19 mouse cellular contexts compared by ENCODE assay signal in genomic region chr2:121799051-121799450, GRCm38 (mm10). TPM values are rescaled to one million over a fixed set of nuclear protein-coding genes. Genes with fewer than 3 reads are reported as not detected.
DNase-seq lines count a peak whose midpoint lies in the region; ATAC-seq and TF ChIP-seq lines count a peak whose summit lies in the region.
"Had no signal": no experiment of that assay in that cellular context is flagged by ENCODE, and none has a peak within 500 bp of the region (broad histone marks: within the 10 kb centered on the region; RNA-seq: fewer than 3 reads in every experiment).

No protein-coding gene starts in this region.

- peak overlapping the region; percentile 74 for H3K27ac ChIP-seq in layer of hippocampus, adult 2 months
- no peak overlapping the region for H3K27ac ChIP-seq in midbrain, embryonic 11.5 days (ENCODE audit: low read depth, low read length)
- H3K27ac ChIP-seq in midbrain, embryonic 15.5 days, result no peak overlapping the region
- H3K27ac ChIP-seq: embryonic facial prominence, embryonic 13.5 days; forebrain, embryonic 12.5 days; heart, embryonic 13.5 days; hindbrain, embryonic 15.5 days had no signal

- TF ChIP-seq POLR2A in brain, embryonic 14.5 days (IDR thresholded peaks at IDR 0.05; ENCODE audit: borderline replicate concordance, extremely low read depth, insufficient read depth, insufficient read length, poor library complexity, severe bottlenecking), result no peak

- peaks cover 4% of the 10 kb centered on the region; the same call in 1 of the 2 replicates for H3K4me1 ChIP-seq in midbrain, embryonic 11.5 days (ENCODE audit: control insufficient read depth, insufficient read depth, low read length)
- peaks cover 8% of the 10 kb centered on the region; the same call in 1 of the 2 replicates for H3K4me1 ChIP-seq in midbrain, embryonic 15.5 days
- H3K4me1 ChIP-seq: embryonic facial prominence, embryonic 13.5 days; heart, embryonic 13.5 days had no signal

- no peak for DNase-seq in layer of hippocampus, adult 2 months (ENCODE audit: low spot score in 2 of 2)
- DNase-seq in layer of hippocampus, postnatal 10 days (ENCODE audit: low spot score in 2 of 2), result no peak
- peak; percentile 23 for DNase-seq in midbrain, embryonic 11.5 days (ENCODE audit: low spot score, missing footprints)
- DNase-seq in brain, embryonic 14.5 days (ENCODE audit: low read depth), result peak; percentile 55
- no peak for DNase-seq in thymus, postnatal 14 days
- DNase-seq in cerebellum, adult 11-12 months, result no peak
- DNase-seq: adrenal gland, adult 2 months; adrenal gland, postnatal 25 days; cerebellum, adult 18-20 months; cerebellum, adult 9-11 months; cerebellum, postnatal 36 days; forebrain, postnatal 0 days; gastrocnemius, postnatal 14 days; heart, postnatal 36 days had no signal

- ATAC-seq in midbrain, embryonic 11.5 days (ENCODE audit: low FRiP score), result no peak
- ATAC-seq in midbrain, embryonic 15.5 days (replicated peaks), result no peak
- ATAC-seq: forebrain, postnatal 0 days had no signal

- no peaks in the 10 kb centered on the region for H3K27me3 ChIP-seq in midbrain, embryonic 11.5 days (ENCODE audit: control insufficient read depth, insufficient read depth, low read length)
- no peaks in the 10 kb centered on the region for H3K27me3 ChIP-seq in midbrain, embryonic 15.5 days (replicated peaks)
- H3K27me3 ChIP-seq: forebrain, embryonic 12.5 days; hindbrain, embryonic 15.5 days had no signal

- 85% methylated on average over 7 of the region's 7 CpGs for WGBS in midbrain, embryonic 11.5 days
- WGBS in midbrain, embryonic 15.5 days, result 76% methylated on average over 7 of the region's 7 CpGs

- H3K4me2 ChIP-seq in midbrain, embryonic 11.5 days, result no peak overlapping the region
- no peak overlapping the region for H3K4me2 ChIP-seq in midbrain, embryonic 15.5 days
- H3K4me2 ChIP-seq: embryonic facial prominence, embryonic 13.5 days; forebrain, embryonic 12.5 days; heart, embryonic 13.5 days; hindbrain, embryonic 15.5 days had no signal

- H3K9me3 ChIP-seq in midbrain, embryonic 11.5 days (ENCODE audit: control insufficient read depth, low read length), result no peaks in the 10 kb centered on the region
- no peaks in the 10 kb centered on the region for H3K9me3 ChIP-seq in midbrain, embryonic 15.5 days
- H3K9me3 ChIP-seq: forebrain, embryonic 12.5 days; heart, embryonic 13.5 days; hindbrain, embryonic 15.5 days had no signal

- H3K36me3 ChIP-seq in midbrain, embryonic 11.5 days (ENCODE audit: control insufficient read depth, insufficient read depth, low read length), result no peaks in the 10 kb centered on the region
- no peaks in the 10 kb centered on the region for H3K36me3 ChIP-seq in midbrain, embryonic 15.5 days (replicated peaks)
- H3K36me3 ChIP-seq: embryonic facial prominence, embryonic 13.5 days; forebrain, embryonic 12.5 days; heart, embryonic 13.5 days; hindbrain, embryonic 15.5 days had no signal

- no peak for TF ChIP-seq CTCF in layer of hippocampus, adult 2 months (conservative IDR thresholded peaks at IDR 0.05)
- no peak for TF ChIP-seq CTCF in brain, embryonic 14.5 days (IDR thresholded peaks at IDR 0.05; ENCODE audit: borderline replicate concordance, extremely low read depth, insufficient read depth, insufficient read length)

- H3K9ac ChIP-seq in midbrain, embryonic 11.5 days (ENCODE audit: low read length), result no peak overlapping the region
- no peak overlapping the region for H3K9ac ChIP-seq in midbrain, embryonic 15.5 days
- H3K9ac ChIP-seq: embryonic facial prominence, embryonic 13.5 days; forebrain, embryonic 12.5 days; forebrain, postnatal 0 days; heart, embryonic 13.5 days; hindbrain, embryonic 15.5 days had no signal

- no peak overlapping the region for H3K4me3 ChIP-seq in layer of hippocampus, adult 2 months
- no peak overlapping the region for H3K4me3 ChIP-seq in midbrain, embryonic 11.5 days (ENCODE audit: low read depth, low read length)
- H3K4me3 ChIP-seq in midbrain, embryonic 15.5 days, result no peak overlapping the region
- H3K4me3 ChIP-seq: embryonic facial prominence, embryonic 13.5 days; forebrain, embryonic 12.5 days; heart, embryonic 13.5 days; hindbrain, embryonic 15.5 days had no signal

RNA-seq across cellular contexts. Expression of gene Frmd5, which starts 7.8 kb away (rescaled TPM):
- 10 to 100 TPM; 32.6 to 35.4 TPM for total RNA-seq in layer of hippocampus, adult 2 months (2021)
- 10 to 100 TPM; 36.9 to 38.8 TPM for total RNA-seq in layer of hippocampus, postnatal 10 days (2021)
- polyA plus RNA-seq in midbrain, embryonic 11.5 days (2014; fragmentation: Nextera tagmentation; extraction: Ambion mirVana), result 12.7 and 14.6 TPM in 2 replicates
- 30.7 and 33.9 TPM in 2 replicates for polyA plus RNA-seq in midbrain, embryonic 15.5 days (2015; fragmentation: Nextera tagmentation; extraction: Ambion mirVana)
- polyA plus RNA-seq in brain, embryonic 14.5 days (2012; rRNA removed), result 69.1 and 69.4 TPM in 2 replicates

Comparison
In these comparisons a context has a peak if more than half of its experiments do, and no peak if none do; other contexts are left out.
1. DNase-seq: peak in midbrain, embryonic 11.5 days (single experiment) and brain, embryonic 14.5 days (single experiment); none in layer of hippocampus, adult 2 months (0 of 2), layer of hippocampus, postnatal 10 days (0 of 2), thymus, postnatal 14 days (single experiment) and cerebellum, adult 11-12 months (single experiment).